Mouse (Mus musculus): ENCODE results near the gene Ddx59.

DNA sequence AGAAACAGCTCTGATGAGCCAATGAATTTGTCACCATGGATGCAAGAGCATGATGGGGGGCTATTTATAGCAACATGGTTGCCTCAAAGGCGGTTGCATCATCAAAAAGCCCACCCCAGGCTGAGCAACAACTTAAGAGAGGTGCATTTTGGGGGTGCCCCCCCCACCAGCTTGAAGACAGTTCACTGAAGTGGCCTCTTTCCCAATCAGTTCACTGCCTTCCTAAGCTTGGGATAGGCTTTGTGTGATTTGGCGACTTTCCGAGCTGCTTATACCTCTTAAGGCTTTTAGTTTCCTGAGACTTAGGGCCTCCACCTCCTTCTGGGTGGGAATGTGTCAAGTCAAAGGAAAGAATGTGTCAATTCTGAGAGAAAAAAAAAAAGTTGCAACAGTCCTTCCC is 49.1 kb upstream of the Ddx59 start:
- TF ChIP-seq CTCF (conservative IDR thresholded peaks at IDR 0.05; ENCODE audit: low read length) (no peak), NANOG (IDR thresholded peaks at IDR 0.05; ENCODE audit: borderline replicate concordance, low read length) (no peak)
